Mouse (Mus musculus): ENCODE measurements around the gene Ncbp3. TPM values are rescaled to one million over a fixed set of nuclear protein-coding genes. Genes with fewer than 3 reads are reported as not detected.

Gene Ncbp3
- polyA plus RNA-seq, 1 experiment from 2014 or later: 11.1 TPM

DNA sequence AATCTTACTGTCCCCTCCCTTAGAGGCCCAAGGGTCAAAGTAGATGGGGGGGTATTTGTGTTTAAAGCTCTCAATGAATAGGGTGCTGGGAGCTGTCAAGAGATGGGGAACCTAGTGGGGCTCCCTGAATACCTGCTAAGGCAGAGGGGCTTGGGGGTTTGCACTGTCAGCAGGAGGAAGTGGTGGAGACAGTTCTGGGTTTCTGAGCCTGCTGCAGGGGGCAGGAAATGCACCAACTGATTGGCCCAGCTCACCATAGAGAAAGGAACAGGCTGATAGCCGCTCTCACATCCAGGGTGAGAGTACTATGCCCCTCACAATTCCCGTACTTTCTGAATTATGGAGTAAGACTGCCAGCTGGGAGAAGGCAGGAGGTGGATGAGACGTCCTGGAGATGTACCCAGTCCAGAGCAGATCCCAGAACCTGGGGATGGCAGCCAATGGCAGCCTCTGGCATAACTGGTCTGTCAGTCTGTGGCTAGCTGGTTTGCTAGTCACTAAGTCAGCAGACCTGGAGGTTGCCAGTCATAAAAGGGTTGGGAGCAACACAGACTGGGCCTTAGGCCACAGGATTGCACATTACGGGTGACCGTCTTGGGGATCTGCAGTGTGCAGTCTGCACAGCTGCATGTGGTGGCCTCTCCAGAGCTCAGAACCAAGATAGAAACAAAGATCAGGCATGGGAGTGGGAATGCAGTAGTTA lies 60.8 kb downstream of the Ncbp3 start:
- ATAC-seq: no peak
- Histone ChIP-seq H3K27ac (ENCODE audit: low read length) (no peak overlapping the region), H3K4me1 (replicated peaks; ENCODE audit: control insufficient read depth, insufficient read depth, low read length) (no peaks in the 10 kb centered on the region), H3K9ac (replicated peaks; ENCODE audit: low read depth, low read length) (no peak overlapping the region), H3K36me3 (ENCODE audit: control insufficient read depth, insufficient read depth) (no peaks in the 10 kb centered on the region), H3K4me2 (ENCODE audit: low read length) (no peak overlapping the region), H3K27me3 (replicated peaks; ENCODE audit: control insufficient read depth, insufficient read depth, low read length) (no peaks in the 10 kb centered on the region), H3K4me3 (replicated peaks; ENCODE audit: low read length) (no peak overlapping the region), H3K9me3 (ENCODE audit: control insufficient read depth, low read length) (no peaks in the 10 kb centered on the region)
- WGBS: 76% methylated on average over 5 of the region's 5 CpGs

DNA sequence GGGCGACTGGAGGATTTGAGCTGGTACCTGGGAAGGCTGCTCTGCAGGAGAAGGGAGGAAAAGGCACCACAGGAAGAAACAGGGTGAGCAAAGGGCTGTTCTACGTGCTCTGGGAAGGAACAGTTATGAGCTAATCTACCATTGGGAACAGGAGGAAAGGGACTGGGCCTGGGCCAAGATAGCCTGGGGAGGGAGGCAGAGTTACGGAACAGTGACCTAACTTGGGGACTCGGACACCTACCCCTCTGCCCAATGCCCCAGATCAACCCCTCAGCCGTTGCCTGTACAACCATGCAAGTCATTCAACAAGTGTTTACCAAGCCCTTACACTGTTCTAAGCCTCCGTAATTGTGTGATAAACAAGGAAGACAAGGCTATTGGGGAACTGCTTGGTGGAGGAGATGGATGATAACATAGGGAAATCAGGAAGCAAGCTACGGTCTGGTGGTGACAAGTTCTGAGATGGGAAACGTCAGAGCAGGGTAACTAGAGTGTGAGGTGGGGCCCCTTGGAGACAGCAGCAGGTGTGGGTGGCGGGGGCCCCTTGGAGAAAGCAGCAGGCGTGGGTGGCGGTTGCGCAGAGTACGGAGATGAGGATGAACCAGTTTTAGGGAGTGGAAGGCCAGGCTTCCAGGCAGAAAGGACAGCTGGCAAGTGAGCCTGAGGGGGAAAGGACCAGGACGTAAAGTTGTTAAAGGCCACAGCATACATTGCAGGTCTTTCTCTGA lies 61.5 kb downstream of the Ncbp3 start:
- Histone ChIP-seq H3K36me3 (ENCODE audit: control insufficient read depth, insufficient read depth) (no peaks in the 10 kb centered on the region), H3K4me3 (replicated peaks; ENCODE audit: low read length) (no peak overlapping the region), H3K9me3 (ENCODE audit: control insufficient read depth, low read length) (no peaks in the 10 kb centered on the region), H3K27ac (ENCODE audit: low read length) (no peak overlapping the region), H3K4me2 (ENCODE audit: low read length) (no peak overlapping the region), H3K4me1 (replicated peaks; ENCODE audit: control insufficient read depth, insufficient read depth, low read length) (no peaks in the 10 kb centered on the region), H3K9ac (replicated peaks; ENCODE audit: low read depth, low read length) (no peak overlapping the region), H3K27me3 (replicated peaks; ENCODE audit: control insufficient read depth, insufficient read depth, low read length) (no peaks in the 10 kb centered on the region)
- no peak for ATAC-seq
- WGBS: 85% methylated on average over 14 of the region's 14 CpGs

DNA sequence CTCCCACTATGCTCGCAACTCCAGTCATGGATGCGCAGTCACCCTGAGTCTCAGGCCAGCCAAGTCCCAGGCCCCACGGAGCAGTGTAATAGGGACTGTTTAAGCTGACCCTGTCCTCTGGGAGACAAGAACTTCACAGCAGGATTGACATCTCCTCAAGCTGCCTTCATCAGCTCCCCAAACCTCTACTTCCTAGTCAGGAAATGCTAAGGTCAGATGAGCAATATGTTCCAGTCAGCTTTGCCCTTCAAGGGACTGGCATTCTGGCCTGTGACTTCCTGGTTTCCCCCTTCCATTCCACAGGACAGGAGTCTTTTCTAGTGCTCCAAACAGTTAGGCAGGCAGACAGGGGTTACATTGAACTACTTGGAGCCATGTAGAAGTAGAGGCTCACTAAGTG lies 62.4 kb downstream of the Ncbp3 start:
- Histone ChIP-seq H3K27me3 (replicated peaks; ENCODE audit: control insufficient read depth, insufficient read depth, low read length) (no peaks in the 10 kb centered on the region), H3K36me3 (ENCODE audit: control insufficient read depth, insufficient read depth) (no peaks in the 10 kb centered on the region), H3K4me1 (replicated peaks; ENCODE audit: control insufficient read depth, insufficient read depth, low read length) (no peaks in the 10 kb centered on the region), H3K4me3 (replicated peaks; ENCODE audit: low read length) (no peak overlapping the region), H3K27ac (ENCODE audit: low read length) (no peak overlapping the region), H3K9me3 (ENCODE audit: control insufficient read depth, low read length) (no peaks in the 10 kb centered on the region), H3K4me2 (ENCODE audit: low read length) (no peak overlapping the region), H3K9ac (replicated peaks; ENCODE audit: low read depth, low read length) (no peak overlapping the region)
- no peak for ATAC-seq
- 84% methylated on average over 3 of the region's 3 CpGs for WGBS

GRCm38 (mm10) chr11:73111414-73111813 lies 63.8 kb downstream of the Ncbp3 start:
- Histone ChIP-seq H3K4me1 (replicated peaks; ENCODE audit: control insufficient read depth, insufficient read depth, low read length) (no peaks in the 10 kb centered on the region), H3K4me3 (replicated peaks; ENCODE audit: low read length) (no peak overlapping the region), H3K9ac (replicated peaks; ENCODE audit: low read depth, low read length) (no peak overlapping the region), H3K4me2 (ENCODE audit: low read length) (no peak overlapping the region), H3K36me3 (ENCODE audit: control insufficient read depth, insufficient read depth) (no peaks in the 10 kb centered on the region), H3K27ac (ENCODE audit: low read length) (no peak overlapping the region), H3K27me3 (replicated peaks; ENCODE audit: control insufficient read depth, insufficient read depth, low read length) (no peaks in the 10 kb centered on the region), H3K9me3 (ENCODE audit: control insufficient read depth, low read length) (no peaks in the 10 kb centered on the region)
- 75% methylated on average over 6 of the region's 6 CpGs for WGBS
- no peak for ATAC-seq

DNA sequence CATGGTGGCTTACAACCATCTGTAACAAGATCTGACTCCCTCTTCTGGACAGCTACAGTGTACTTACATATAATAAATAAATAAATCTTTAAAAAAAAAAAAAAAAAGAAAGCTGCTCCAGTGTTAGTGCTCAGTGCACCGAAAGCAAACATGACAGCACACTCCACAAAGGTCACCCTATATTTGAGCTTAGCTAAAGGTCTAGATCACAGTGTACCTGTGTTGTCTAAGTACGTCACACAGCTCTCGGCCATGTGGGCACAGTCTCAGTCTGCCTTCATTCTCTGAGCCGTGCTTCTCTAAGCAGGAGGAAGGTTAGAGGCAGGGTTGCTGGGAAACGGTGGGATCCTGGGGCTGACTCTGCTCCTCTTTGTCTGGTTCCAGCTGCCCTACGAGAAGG lies 78.9 kb downstream of the Ncbp3 start:
- Histone ChIP-seq H3K27me3 (replicated peaks; ENCODE audit: control insufficient read depth, insufficient read depth, low read length) (no peaks in the 10 kb centered on the region), H3K4me1 (replicated peaks; ENCODE audit: control insufficient read depth, insufficient read depth, low read length) (no peaks in the 10 kb centered on the region), H3K4me2 (ENCODE audit: low read length) (no peak overlapping the region), H3K36me3 (ENCODE audit: control insufficient read depth, insufficient read depth) (no peaks in the 10 kb centered on the region), H3K9me3 (ENCODE audit: control insufficient read depth, low read length) (no peaks in the 10 kb centered on the region), H3K9ac (replicated peaks; ENCODE audit: low read depth, low read length) (no peak overlapping the region), H3K27ac (ENCODE audit: low read length) (no peak overlapping the region), H3K4me3 (replicated peaks; ENCODE audit: low read length) (no peak overlapping the region)
- WGBS: 93% methylated on average over 6 of the region's 6 CpGs
- ATAC-seq: no peak

DNA sequence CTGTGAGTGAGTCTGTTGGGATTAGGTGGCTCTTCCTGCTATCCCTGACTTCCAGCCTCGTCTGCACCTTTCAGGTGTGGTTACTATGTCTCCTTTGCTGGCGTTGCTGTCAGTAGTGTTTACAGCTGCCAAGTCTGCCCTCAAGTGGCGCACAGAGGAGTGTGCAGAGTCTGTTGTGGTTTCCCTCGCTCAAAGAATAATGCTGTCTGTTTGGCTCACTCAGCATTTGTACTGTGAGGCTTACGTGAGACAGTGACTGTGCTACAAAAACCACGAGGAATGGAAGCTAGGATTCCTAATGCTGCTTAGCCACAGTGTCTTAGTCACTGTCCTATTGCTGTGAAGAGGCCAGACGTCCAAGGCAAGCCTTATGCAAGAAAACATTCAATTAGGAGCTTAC lies 83.4 kb downstream of the Ncbp3 start:
- WGBS: 83% methylated on average over 7 of the region's 7 CpGs
- Histone ChIP-seq H3K4me2 (ENCODE audit: low read length) (no peak overlapping the region), H3K4me1 (replicated peaks; ENCODE audit: control insufficient read depth, insufficient read depth, low read length) (0 out of 2 replicates have a peak, but pooled peaks cover under 1% of the 10 kb centered on the region), H3K9me3 (ENCODE audit: control insufficient read depth, low read length) (no peaks in the 10 kb centered on the region), H3K27ac (ENCODE audit: low read length) (no peak overlapping the region), H3K36me3 (ENCODE audit: control insufficient read depth, insufficient read depth) (no peaks in the 10 kb centered on the region), H3K27me3 (replicated peaks; ENCODE audit: control insufficient read depth, insufficient read depth, low read length) (no peaks in the 10 kb centered on the region), H3K4me3 (replicated peaks; ENCODE audit: low read length) (no peak overlapping the region), H3K9ac (replicated peaks; ENCODE audit: low read depth, low read length) (no peak overlapping the region)
- no peak for ATAC-seq

- H3K4me2 ChIP-seq (ENCODE audit: low read length): no peak overlapping the region
- ATAC-seq: no peak
- H3K36me3 ChIP-seq (ENCODE audit: control insufficient read depth, insufficient read depth): no peaks in the 10 kb centered on the region
- no peaks in the 10 kb centered on the region for H3K9me3 ChIP-seq (ENCODE audit: control insufficient read depth, low read length)
- H3K27me3 ChIP-seq (replicated peaks; ENCODE audit: control insufficient read depth, insufficient read depth, low read length): no peaks in the 10 kb centered on the region
- 96% methylated on average over 6 of the region's 6 CpGs for WGBS
- no peak overlapping the region for H3K9ac ChIP-seq (replicated peaks; ENCODE audit: low read depth, low read length)
- H3K4me1 ChIP-seq (replicated peaks; ENCODE audit: control insufficient read depth, insufficient read depth, low read length): peaks cover 12% of the 10 kb centered on the region
- no peak overlapping the region for H3K27ac ChIP-seq (ENCODE audit: low read length)
- H3K4me3 ChIP-seq (replicated peaks; ENCODE audit: low read length): no peak overlapping the region
Measured at GRCm38 (mm10) chr11:73132999-73133398, 85.4 kb downstream of the Ncbp3 start.

GRCm38 (mm10) chr11:73134222-73134621 lies 86.6 kb downstream of the Ncbp3 start:
- no peak overlapping the region for H3K4me3 ChIP-seq (replicated peaks; ENCODE audit: low read length)
- no peak overlapping the region for H3K9ac ChIP-seq (replicated peaks; ENCODE audit: low read depth, low read length)
- H3K4me2 ChIP-seq (ENCODE audit: low read length): no peak overlapping the region
- H3K27ac ChIP-seq (ENCODE audit: low read length): no peak overlapping the region
- H3K27me3 ChIP-seq (replicated peaks; ENCODE audit: control insufficient read depth, insufficient read depth, low read length): no peaks in the 10 kb centered on the region
- peaks cover 12% of the 10 kb centered on the region for H3K4me1 ChIP-seq (replicated peaks; ENCODE audit: control insufficient read depth, insufficient read depth, low read length)
- ATAC-seq: no peak
- 92% methylated on average over 5 of the region's 5 CpGs for WGBS
- H3K9me3 ChIP-seq (ENCODE audit: control insufficient read depth, low read length): no peaks in the 10 kb centered on the region
- H3K36me3 ChIP-seq (ENCODE audit: control insufficient read depth, insufficient read depth): no peaks in the 10 kb centered on the region

DNA sequence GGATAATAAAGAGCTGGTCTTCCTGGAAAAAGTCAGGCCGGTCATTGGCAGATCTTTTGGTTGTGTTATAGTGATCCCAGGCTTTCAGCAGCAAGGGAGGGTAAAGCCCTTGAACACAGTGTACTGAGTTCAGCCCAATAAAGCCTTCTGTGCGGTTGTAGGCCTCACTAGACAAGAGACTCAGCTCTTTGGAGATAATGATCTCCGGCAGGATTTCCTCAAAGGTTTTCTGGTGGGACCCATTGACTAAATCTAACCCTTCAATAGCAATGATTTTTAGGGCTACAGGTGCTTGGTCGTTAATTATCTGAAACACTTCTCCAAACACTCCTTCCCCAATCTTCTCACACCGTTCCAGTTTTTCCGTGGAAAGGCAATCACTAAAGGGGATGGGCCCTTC lies 89.0 kb downstream of the Ncbp3 start:
- Histone ChIP-seq H3K4me3 (replicated peaks; ENCODE audit: low read length) (peak overlapping the region; percentile 79), H3K9ac (replicated peaks; ENCODE audit: low read depth, low read length) (no peak overlapping the region)

More for the DNA sequence above, 89.0 kb downstream of the Ncbp3 start:
- peak overlapping the region; percentile 87 for H3K4me2 ChIP-seq (ENCODE audit: low read length)
- no peaks in the 10 kb centered on the region for H3K36me3 ChIP-seq (ENCODE audit: control insufficient read depth, insufficient read depth)
- no peaks in the 10 kb centered on the region for H3K27me3 ChIP-seq (replicated peaks; ENCODE audit: control insufficient read depth, insufficient read depth, low read length)
- H3K9me3 ChIP-seq (ENCODE audit: control insufficient read depth, low read length): no peaks in the 10 kb centered on the region
- peaks cover 12% of the 10 kb centered on the region for H3K4me1 ChIP-seq (replicated peaks; ENCODE audit: control insufficient read depth, insufficient read depth, low read length)
- ATAC-seq: no peak
- WGBS: 79% methylated on average over 6 of the region's 6 CpGs
- H3K27ac ChIP-seq (ENCODE audit: low read length): no peak overlapping the region
